Mouse (Mus musculus): ENCODE data around the gene Soat2. TPM values are rescaled to one million over a fixed set of nuclear protein-coding genes. Genes with fewer than 3 reads are reported as not detected.

The Soat2 gene
- total RNA-seq, 1 experiment from 2014 or later: 1.3 TPM

DNA sequence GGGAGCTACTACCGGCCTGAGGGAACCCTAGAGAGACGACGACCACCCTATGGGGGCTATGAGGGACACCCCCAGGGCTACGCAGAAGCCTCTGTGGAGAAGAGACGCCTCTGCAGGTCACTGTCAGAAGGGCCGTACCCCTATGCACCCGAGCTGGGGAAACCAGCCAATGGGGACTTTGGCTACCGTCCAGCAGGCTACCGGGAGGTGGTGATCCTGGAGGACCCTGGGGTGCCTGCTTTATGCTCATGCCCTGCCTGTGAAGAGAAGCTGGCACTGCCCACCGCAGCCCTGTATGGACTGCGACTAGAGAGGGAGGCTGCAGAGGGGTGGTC, 38.9 kb upstream of the Soat2 start:
- no peak for ATAC-seq (replicated peaks in 1 of 2; ENCODE audit: insufficient read depth in 1 of 2, low FRiP score in 2 of 2, low TSS enrichment in 1 of 2, low read depth in 1 of 2, poor library complexity in 2 of 2, severe bottlenecking in 2 of 2)

DNA sequence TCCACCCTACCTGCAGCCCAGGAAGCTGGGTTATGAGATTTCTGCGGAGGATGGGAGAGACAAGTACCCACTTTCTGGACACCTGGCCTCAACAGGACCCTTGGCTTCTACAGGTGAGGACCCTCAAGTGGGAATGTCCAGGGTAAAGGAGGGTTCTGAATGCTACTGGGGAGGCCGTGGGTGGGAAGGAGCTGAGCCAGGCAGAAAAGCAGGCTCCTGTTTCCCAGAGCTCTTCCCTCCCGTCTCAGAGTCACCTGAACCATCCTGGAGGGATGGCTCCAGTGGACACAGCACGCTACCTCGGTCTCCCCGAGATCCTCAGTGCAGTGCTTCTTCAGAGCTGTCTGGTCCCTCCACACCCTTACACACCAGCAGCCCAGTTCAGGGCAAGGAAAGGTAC, 38.1 kb upstream of the Soat2 start:
- no peak for ATAC-seq (replicated peaks in 1 of 2; ENCODE audit: insufficient read depth in 1 of 2, low FRiP score in 2 of 2, low TSS enrichment in 1 of 2, low read depth in 1 of 2, poor library complexity in 2 of 2, severe bottlenecking in 2 of 2)

DNA sequence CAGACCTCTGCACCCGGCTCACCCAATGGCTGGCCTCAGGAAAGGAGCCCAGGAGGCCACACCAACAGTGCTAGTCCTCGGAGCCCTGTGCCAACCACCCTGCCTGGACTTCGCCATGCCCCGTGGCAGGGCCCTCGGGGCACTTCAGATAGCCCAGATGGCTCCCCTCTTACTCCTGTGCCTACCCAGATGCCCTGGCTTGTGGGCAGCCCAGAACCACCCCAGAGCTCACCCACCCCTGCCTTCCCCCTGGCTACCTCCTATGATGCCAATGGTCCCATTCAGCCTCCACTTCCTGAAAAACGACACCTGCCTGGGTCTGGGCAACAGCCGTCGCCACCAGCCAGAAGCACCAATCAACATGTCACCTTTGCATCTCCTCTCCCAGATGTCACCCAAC, 37.5 kb upstream of the Soat2 start:
- ATAC-seq (replicated peaks in 1 of 2; ENCODE audit: insufficient read depth in 1 of 2, low FRiP score in 2 of 2, low TSS enrichment in 1 of 2, low read depth in 1 of 2, poor library complexity in 2 of 2, severe bottlenecking in 2 of 2): no peak

DNA sequence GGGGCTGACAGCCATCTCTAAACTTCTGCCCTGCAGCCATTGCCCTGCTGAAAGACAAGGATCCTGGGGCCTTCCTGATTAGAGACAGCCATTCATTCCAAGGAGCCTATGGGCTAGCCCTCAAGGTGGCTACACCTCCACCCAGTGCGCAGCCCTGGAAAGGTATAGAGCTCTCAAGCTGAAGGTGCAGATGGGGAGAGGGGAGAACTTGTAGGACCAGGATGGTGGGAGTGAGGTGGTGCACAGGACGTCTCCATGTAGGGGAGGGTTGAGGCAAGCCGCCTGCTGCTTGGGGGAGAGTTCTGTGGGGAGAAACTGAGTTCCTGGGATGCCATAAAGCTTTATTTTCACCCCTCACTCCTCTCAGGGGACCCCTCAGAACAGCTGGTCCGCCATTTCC, 36.7 kb upstream of the Soat2 start:
- ATAC-seq (replicated peaks in 1 of 2; ENCODE audit: insufficient read depth in 1 of 2, low FRiP score in 2 of 2, low TSS enrichment in 1 of 2, low read depth in 1 of 2, poor library complexity in 2 of 2, severe bottlenecking in 2 of 2): no peak

DNA sequence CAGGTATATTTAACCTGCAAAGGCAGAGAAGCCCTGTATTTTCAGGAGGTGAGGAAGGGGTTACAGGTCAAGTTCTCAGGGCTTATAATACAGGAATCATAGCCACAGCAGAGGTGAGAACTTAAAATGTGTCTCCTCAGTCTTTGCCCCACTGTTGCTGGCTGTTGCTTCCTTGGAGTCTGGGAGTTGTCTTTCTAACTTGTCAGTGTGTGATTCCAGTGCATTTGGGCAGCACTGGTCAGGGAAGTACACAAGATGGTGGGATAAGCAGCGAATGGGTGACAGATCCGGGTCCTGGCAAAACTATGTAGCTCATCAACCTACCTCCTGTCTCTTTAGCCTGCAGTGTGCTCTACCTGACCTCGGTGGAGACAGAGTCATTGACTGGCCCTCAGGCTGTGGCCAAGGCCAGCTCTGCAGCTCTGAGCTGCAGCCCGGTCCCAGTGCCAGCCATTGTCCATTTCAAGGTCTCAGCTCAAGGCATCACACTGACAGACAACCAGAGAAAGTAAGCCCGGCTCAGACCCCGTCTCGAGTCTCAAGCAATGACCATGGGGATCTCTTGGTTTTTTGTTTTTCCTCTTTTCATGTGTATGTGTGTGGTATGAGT, 35.6 kb upstream of the Soat2 start:
- ATAC-seq (replicated peaks in 1 of 2; ENCODE audit: insufficient read depth in 1 of 2, low FRiP score in 2 of 2, low TSS enrichment in 1 of 2, low read depth in 1 of 2, poor library complexity in 2 of 2, severe bottlenecking in 2 of 2): no peak

DNA sequence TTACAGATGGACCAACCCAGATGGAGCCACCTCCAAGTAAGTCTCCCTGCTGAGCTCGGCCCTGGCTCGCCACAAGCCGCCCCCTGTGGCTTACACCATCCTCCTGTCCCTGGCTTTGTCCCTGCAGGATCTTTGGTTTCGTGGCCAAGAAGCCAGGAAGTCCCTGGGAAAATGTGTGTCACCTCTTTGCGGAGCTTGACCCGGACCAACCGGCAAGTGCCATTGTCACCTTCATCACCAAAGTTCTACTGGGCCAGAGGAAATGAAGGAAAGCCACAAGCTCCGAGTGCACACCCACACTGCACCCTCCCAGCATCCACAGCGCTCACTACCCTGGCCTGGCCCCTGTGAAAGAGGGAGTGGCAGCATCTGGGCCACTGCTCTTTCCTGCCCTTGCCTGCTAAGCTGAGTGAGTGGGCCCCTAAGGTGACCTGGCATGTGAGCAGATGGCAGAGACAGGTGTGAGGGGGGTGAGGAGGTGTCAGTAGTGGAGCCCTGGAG, 34.5 kb upstream of the Soat2 start:
- peak; percentile 61 to 70 for ATAC-seq (replicated peaks in 1 of 2; ENCODE audit: insufficient read depth in 1 of 2, low FRiP score in 2 of 2, low TSS enrichment in 1 of 2, low read depth in 1 of 2, poor library complexity in 2 of 2, severe bottlenecking in 2 of 2)

DNA sequence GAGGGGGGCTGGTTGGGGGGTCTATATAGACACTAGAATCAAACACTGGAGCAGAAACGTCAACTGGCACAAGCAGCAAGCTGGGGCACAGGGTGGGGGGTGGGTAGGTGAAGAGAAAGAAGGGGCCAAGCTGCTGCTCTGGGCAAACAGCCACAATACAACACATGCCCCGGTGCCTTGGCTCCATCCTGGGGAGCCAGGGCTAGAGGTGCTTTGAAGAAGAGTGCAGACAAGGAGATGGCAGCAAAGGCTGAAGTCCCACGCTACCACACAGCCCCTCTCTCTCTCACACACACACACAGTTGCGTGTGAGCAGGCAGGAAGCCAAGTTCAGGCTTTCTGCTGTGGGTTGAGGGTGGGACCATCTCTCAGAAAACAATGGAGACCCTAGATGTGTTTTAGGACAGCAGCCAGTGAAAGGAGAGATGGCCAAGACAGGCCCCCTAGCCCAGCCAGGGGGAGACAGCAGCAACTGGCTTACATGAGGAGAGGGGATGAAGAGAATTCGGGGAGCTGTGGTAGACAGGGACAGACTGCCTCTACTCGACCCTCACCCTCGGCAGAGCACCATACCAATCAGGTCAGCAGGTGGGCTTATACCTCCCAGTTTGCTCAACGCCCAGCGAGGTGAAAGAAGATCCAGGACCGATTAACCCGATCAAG, 33.4 kb upstream of the Soat2 start:
- no peak for ATAC-seq (replicated peaks in 1 of 2; ENCODE audit: insufficient read depth in 1 of 2, low FRiP score in 2 of 2, low TSS enrichment in 1 of 2, low read depth in 1 of 2, poor library complexity in 2 of 2, severe bottlenecking in 2 of 2)

DNA sequence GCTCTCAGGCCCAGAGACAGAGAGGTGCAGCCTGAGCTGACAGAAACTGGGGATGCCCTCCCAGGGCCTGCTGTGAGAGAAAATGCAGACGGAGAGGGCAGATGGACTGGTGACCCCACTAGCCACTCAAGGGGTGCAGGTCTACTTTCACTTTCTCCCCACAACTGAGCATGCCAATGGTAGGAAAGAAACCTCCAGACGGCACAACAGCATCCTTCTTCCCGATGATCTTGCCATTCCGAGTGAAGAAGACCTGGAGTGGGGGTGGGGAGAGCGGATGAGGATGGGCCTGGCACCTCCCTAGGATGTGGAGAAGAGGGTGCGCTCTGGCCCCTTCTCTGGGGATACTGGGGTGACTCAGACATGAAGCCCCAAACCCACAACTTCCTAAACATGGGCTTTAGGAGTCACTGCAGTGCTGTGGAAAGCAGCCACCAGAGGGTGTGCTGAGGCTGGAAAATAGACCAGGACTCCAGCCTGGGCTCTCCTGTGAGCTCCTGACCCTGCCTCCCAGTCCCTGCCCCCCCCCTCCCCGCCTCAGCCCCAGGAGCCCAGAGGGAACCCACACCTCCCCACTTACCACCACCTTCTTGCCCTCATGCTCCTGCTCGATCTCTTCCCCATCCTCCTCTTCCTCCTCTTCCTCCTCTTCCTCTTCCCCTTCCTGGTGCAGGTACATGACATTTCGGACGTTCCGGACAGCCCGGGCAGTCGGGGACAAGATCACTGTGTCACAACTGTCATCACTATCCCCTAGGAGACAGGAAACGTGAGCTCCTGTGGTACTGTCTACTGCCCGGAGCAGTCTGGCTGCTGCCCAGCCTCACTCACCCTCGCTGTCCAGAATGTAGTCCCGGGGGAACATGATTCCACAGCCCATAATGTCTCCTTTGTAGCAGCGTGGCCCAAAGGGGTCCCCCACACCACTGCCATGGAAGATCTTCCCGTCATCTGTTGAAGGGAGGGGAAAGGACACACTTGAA, 32.6 kb upstream of the Soat2 start:
- ATAC-seq (replicated peaks in 1 of 2; ENCODE audit: insufficient read depth in 1 of 2, low FRiP score in 2 of 2, low TSS enrichment in 1 of 2, low read depth in 1 of 2, poor library complexity in 2 of 2, severe bottlenecking in 2 of 2): 0 out of 4 replicates have a peak, but pooled peaks of 1 of the 2 experiments have one; percentile 17

DNA sequence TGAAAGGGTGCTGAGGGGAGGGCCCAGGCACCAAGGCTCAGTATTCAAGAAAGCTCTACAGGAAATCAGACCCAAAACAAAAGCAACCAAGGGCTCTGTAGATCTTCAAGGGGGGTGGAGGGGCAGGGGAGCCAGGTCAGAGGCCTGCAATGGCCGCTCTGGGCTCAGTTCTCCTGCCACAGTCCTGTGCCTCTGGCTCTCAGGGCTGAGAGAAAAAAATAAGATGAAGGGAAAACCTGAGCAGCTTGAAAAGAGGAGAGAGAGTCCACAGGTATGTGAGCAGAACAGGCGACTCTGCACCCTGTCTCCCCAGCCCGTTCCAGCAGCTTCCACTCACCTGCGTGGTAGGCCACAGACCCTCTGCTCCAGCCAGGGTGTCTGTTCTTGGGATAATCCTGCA, 31.7 kb upstream of the Soat2 start:
- ATAC-seq (replicated peaks in 1 of 2; ENCODE audit: insufficient read depth in 1 of 2, low FRiP score in 2 of 2, low TSS enrichment in 1 of 2, low read depth in 1 of 2, poor library complexity in 2 of 2, severe bottlenecking in 2 of 2): no peak

DNA sequence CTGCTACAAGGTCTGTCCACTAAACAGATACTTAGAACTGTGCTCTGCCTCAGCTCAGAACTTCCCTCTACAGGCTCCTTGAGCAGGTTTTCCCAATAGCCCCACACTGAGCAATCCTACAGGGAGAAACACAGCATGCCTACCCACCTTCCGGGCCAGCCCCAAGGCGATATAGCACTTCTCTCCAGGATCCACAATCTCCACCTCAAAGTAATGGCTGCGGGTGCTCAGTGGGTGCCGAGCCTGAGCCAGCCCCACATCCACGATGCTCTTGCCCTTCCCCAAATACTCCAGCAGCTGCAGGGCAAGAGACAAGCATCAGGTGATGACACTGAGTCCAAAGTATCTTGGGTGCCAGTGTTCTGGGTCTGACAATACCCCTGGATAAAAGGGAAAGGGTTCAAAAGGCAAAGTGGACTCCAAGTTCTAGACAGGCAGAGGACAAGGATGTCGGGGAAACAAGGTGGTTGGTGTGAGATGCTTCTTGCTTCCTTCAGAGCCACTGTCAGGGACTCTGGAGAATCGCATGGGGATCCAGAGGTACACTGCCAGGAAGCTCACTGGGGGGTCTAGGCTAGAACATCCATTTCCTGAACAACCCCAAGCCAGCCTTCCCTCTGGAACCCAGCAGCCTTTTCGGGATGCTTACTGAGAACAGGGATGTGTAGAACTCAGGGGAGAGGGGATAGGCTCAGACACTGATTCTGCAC, 31.1 kb upstream of the Soat2 start:
- no peak for ATAC-seq (replicated peaks in 1 of 2; ENCODE audit: insufficient read depth in 1 of 2, low FRiP score in 2 of 2, low TSS enrichment in 1 of 2, low read depth in 1 of 2, poor library complexity in 2 of 2, severe bottlenecking in 2 of 2)

DNA sequence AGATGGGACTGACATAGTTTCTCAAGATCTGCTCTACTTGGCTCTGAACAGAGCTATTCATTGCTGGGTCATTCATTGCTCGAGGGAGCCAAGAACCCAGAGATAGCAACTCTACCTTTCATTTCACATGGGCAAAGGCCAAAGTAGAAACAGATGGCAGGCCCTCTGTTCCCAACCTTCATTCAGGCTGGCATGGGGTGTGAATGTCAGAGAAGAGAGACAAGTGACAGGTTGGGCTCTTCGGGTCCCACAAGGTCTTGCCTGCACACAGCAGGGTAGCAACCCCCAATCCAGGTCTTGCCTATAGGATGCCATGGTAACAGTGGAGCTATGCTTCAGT, 30.5 kb upstream of the Soat2 start:
- ATAC-seq (replicated peaks in 1 of 2; ENCODE audit: insufficient read depth in 1 of 2, low FRiP score in 2 of 2, low TSS enrichment in 1 of 2, low read depth in 1 of 2, poor library complexity in 2 of 2, severe bottlenecking in 2 of 2): no peak

DNA sequence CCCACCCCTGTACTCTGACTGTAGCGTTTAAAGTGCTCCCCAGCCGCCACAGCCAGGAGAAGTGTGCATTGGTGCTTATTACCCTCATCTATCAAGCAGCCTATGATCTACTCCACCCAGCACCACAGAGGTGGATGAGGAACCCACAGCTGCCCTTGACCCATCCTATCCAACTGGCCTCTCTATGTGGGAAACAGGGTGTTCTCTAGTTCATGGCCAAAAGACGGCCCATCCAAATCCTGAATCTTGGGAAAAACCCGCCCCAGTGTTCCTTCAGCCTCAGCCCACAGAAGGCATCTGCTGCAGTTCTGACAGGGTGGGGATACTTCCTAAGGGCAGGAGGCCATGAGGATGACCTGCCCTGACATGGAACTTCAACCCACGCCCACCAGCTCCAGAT, 29.8 kb upstream of the Soat2 start:
- no peak for ATAC-seq (replicated peaks in 1 of 2; ENCODE audit: insufficient read depth in 1 of 2, low FRiP score in 2 of 2, low TSS enrichment in 1 of 2, low read depth in 1 of 2, poor library complexity in 2 of 2, severe bottlenecking in 2 of 2)

DNA sequence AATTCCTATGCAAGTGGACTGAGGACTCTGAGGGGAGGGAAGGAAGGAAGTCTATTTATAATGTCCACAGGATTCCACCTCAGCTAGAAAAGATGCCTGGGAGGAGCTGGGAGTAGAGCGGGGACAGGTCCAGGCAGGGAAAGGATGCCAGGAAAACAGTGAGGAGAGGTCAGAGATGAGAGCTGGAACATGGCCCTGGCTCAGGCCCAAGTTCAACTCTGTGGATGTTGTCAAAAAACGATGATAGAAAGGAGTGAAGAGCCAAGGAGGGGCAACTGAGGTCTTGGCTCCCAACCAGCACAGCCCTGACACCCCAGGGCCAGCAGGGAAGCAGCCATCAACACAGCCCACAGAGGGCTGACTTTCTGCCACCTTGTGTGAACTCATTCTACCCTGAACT, 24.0 kb upstream of the Soat2 start:
- ATAC-seq (replicated peaks in 1 of 2; ENCODE audit: insufficient read depth in 1 of 2, low FRiP score in 2 of 2, low TSS enrichment in 1 of 2, low read depth in 1 of 2, poor library complexity in 2 of 2, severe bottlenecking in 2 of 2): no peak

DNA sequence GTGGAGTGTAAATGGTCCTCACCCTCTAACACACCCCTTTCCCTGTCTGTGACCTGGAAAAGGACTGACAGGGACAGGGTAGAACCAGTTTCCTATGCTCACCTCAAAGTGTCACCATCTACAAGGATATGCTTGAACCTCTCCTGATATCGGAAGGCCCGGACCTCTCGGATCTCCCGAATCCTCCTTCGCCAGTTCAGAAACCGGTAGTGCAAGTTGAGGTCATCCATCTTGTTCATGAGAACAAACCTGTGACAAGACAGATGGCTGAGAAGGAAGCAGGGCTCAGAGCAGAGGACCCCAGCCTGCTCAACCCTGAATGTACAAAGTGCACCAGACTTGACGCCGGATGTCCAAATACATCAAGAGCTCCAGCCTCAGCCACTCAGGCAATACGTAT, 17.0 kb upstream of the Soat2 start:
- no peak for ATAC-seq (replicated peaks in 1 of 2; ENCODE audit: insufficient read depth in 1 of 2, low FRiP score in 2 of 2, low TSS enrichment in 1 of 2, low read depth in 1 of 2, poor library complexity in 2 of 2, severe bottlenecking in 2 of 2)

DNA sequence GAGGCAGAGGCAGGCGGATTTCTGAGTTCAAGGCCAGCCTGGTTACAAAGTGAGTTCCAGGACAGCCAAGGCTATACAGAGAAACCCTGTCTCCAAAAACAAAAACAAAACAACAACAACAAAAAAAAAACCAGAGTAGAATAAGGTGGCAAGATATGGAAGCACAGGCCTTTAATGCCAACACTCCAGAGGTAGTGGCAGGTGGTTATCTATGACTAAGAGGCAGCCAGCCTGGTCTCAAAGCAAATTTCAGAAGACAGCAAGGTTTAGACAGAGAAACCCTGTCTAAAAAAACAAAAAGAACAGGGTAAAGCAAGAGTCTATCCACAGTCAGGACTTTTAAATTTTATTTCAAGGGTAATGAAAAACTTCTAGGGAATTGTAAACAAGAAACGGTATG, 15.6 kb upstream of the Soat2 start:
- no peak for ATAC-seq (replicated peaks in 1 of 2; ENCODE audit: insufficient read depth in 1 of 2, low FRiP score in 2 of 2, low TSS enrichment in 1 of 2, low read depth in 1 of 2, poor library complexity in 2 of 2, severe bottlenecking in 2 of 2)

DNA sequence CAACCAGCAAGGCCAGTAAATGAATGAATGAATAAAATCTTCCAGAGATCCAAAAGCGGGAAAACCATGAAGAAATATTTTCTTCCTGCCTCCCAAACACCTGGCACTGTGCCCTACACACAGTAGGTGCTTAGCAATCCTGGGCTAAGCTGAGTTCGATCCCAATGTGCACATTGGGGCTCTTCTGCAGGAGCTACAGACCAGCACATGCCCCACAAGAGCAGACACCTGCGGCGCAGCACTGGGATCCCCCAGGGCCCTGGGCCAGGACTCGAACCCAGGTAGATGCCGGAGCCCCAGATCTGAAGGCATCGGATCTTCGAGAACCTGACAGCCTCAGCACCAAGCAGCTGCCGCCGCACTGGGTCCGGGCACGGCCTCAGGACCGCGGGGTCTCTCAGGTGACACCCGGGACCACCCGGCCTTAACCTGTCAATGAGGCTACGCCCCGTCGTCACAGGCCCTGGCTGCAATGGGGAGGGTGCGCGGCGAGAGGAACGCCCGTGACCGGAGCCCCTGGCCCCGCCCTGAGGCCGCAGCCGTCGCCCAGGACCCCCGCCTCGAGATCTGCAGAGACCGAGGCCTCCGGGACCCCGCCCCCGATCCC, 14.7 kb upstream of the Soat2 start:
- ATAC-seq (replicated peaks in 1 of 2; ENCODE audit: insufficient read depth in 1 of 2, low FRiP score in 2 of 2, low TSS enrichment in 1 of 2, low read depth in 1 of 2, poor library complexity in 2 of 2, severe bottlenecking in 2 of 2): 0 out of 4 replicates have a peak, but pooled peaks of 1 of the 2 experiments have one; percentile 2

DNA sequence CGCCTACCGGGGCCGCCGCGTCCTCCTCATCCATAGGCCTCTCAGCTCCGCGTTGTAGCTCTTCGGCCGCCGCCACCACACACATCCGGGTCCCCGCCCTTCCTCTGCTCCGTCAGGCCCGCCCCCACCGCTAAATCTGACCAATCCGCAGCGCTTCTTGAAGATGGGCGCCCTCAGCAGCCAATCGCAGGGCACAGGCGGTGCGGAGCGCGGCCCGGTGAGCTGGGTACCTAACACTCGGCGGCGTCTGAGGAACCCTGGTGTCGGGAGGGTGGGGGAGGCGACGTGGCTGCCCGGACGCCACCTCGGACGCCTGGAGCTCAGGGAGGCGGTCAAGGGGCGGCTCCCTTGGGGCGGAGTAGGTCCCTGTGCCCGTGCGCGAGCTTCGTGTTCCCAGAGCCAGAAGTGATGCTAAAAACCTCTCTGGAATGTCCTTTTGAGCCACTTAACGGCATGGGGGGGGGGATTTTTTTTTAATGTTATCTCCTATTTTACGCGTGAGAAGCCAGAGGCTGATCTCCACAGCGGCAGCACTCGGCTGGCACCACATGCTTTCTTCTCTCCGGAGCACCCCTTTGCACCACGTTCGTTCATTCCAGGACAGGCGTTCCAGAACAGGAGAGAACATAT, 14.1 kb upstream of the Soat2 start, which contains the start of gene Spryd3:
TSS of gene Spryd3 (minus strand) at position 106 of the 630 bp plus-strand sequence.
- peak; percentile 100 for ATAC-seq (replicated peaks in 1 of 2; ENCODE audit: insufficient read depth in 1 of 2, low FRiP score in 2 of 2, low TSS enrichment in 1 of 2, low read depth in 1 of 2, poor library complexity in 2 of 2, severe bottlenecking in 2 of 2)
